Mouse (Mus musculus) layer of hippocampus, postnatal 14 days (tissue): ENCODE data around the gene Azgp1. TPM values are rescaled to one million over a fixed set of nuclear protein-coding genes. Genes with fewer than 3 reads are reported as not detected.

ENCODE experiments used
- total RNA-seq, 2 experiments: library from RNA; stranded (reverse); gene quantifications; 2 replicates each; pipeline ENCODE4 v1.2.3; 2021

Azgp1 gene
- total RNA-seq, 2 experiments from 2014 or later = not detected

Other genes starting within 250 kb of the Azgp1 start
- gene Nyap1, start 239.9 kb upstream of the Azgp1 start, total RNA-seq = 10 to 100 TPM; 73.9 to 75.0 TPM
- gene Tsc22d4, start 235.8 kb upstream of the Azgp1 start, total RNA-seq = 100 to 1,000 TPM; 213 to 225 TPM
- 10 to 100 TPM; 24.2 to 27.3 TPM for gene Ppp1r35, start 202.7 kb upstream of the Azgp1 start, total RNA-seq
- 10 to 100 TPM; 33.4 to 42.0 TPM for gene Mepce, start 193.9 kb upstream of the Azgp1 start, total RNA-seq
- gene Zcwpw1, start 193.7 kb upstream of the Azgp1 start, total RNA-seq = 1 to 10 TPM; 5.0 to 5.7 TPM
- under 1 TPM; 0.32 to 0.62 TPM for gene Pilra, start 145.2 kb upstream of the Azgp1 start, total RNA-seq
- not detected for gene Pilrb1, start 123.4 kb upstream of the Azgp1 start, total RNA-seq
- not detected for gene Pilrb2, start 109.7 kb upstream of the Azgp1 start, total RNA-seq
- under 1 TPM in 1 of 2 experiments, not detected in 1; 0.29 TPM for gene Cyp3a13, start 59.9 kb upstream of the Azgp1 start, total RNA-seq
- 10 to 100 TPM; 25.4 to 25.7 TPM for gene Gjc3, start 18.4 kb upstream of the Azgp1 start, total RNA-seq
- gene Smok3a, start 39.7 kb downstream of the Azgp1 start, total RNA-seq = not detected
- not detected for gene Smok3b, start 39.9 kb downstream of the Azgp1 start, total RNA-seq
- gene Smok3c, start 71.7 kb downstream of the Azgp1 start, total RNA-seq = not detected
- 10 to 100 TPM; 42.8 to 44.7 TPM for gene Zkscan1, start 103.6 kb downstream of the Azgp1 start, total RNA-seq
- gene Zscan21, start 135.4 kb downstream of the Azgp1 start, total RNA-seq = 10 to 100 TPM; 18.2 to 18.3 TPM
- gene Zfp113, start 174.2 kb downstream of the Azgp1 start, total RNA-seq = 10 to 100 TPM in 1 of 2 experiments, 1 to 10 TPM in 1; 9.5 to 13.3 TPM
- gene Cops6, start 179.6 kb downstream of the Azgp1 start, total RNA-seq = 100 to 1,000 TPM; 132 to 144 TPM
- gene Ap4m1, start 190.5 kb downstream of the Azgp1 start, total RNA-seq = 10 to 100 TPM; 23.7 to 26.6 TPM
- gene Mcm7, start 190.9 kb downstream of the Azgp1 start, total RNA-seq = 10 to 100 TPM; 21.3 to 21.8 TPM
- gene Taf6, start 205.9 kb downstream of the Azgp1 start, total RNA-seq = 10 to 100 TPM; 33.8 to 36.0 TPM
- 10 to 100 TPM; 13.0 to 15.9 TPM for gene Cnpy4, start 206.0 kb downstream of the Azgp1 start, total RNA-seq
- gene Mblac1, start 212.8 kb downstream of the Azgp1 start, total RNA-seq = 10 to 100 TPM; 10.1 to 11.7 TPM
- gene Nxpe5, start 244.4 kb downstream of the Azgp1 start, total RNA-seq = under 1 TPM in 1 of 2 experiments, not detected in 1; 0.17 TPM